ENCODE assay signal across 7 mouse cellular contexts in the genomic region with DNA sequence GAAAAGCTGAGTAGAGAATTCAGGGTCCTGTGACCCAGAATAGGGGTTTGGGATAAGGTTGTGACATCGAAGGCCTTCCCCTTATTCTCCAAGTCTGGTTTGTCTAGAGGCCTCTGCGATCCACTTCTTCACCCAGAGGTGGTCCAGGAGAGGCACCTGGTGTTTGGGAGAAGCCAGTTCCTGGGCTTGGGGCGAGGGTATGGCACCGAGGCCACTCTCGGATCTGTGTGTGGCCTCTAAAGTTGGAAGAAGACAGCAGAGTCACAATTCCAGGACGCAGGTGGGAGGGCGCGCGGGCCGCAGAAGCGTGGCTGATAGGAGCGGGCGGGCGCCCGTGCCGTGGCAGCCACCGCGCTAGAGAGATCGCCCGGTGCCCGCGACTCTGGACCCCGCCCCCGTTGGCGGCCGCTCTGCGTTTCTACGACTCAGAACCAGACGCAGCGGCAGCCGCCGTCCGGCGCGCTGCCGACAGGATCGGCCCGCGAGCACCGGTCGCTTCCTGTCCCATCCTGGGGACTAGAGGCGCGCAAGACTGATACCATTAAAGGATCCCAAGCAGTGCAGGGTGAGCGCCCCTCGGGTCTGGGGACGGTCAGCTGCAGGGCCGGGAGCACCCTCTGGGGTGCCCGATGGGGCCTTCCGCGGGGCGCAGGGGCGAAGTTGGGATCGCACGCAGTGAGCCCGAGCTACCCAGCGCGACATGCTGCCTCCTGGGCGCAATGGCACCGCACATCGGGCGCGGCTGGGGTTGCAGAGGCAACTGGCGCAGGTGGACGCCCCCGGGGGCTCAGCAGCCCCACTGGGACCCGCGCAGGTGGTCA. TPM values are rescaled to one million over a fixed set of nuclear protein-coding genes. Genes with fewer than 3 reads are reported as not detected.
A peak's percentile ranks its signal among the peaks of the same experiment; 100 is the strongest.
DNase-seq lines count a peak whose midpoint lies in the region; ATAC-seq and TF ChIP-seq lines count a peak whose summit lies in the region.

A gene (plus strand): TSS at position 402 of the 821 bp plus-strand sequence.

- H3K4me2 ChIP-seq in embryonic facial prominence, embryonic 15.5 days (replicated peaks), result peak within 1 kb of the TSS; percentile 83
- H3K4me2 ChIP-seq in intestine, postnatal 0 days (replicated peaks; ENCODE audit: low read depth), result peak within 1 kb of the TSS; percentile 27; the same call in 1 of the 2 replicates

- peak within 1 kb of the TSS; percentile 21; the same call in 1 of the 2 replicates for H3K9ac ChIP-seq in embryonic facial prominence, embryonic 15.5 days
- H3K9ac ChIP-seq in intestine, postnatal 0 days (ENCODE audit: low read depth, low read length), result no peak within 1 kb of the TSS

- no peak for TF ChIP-seq CTCF in intestine, postnatal 0 days (IDR thresholded peaks at IDR 0.05; ENCODE audit: low read depth)

- ATAC-seq in embryonic facial prominence, embryonic 15.5 days (ENCODE audit: insufficient number of reproducible peaks, low FRiP score, low TSS enrichment, low read depth), result 0 out of 2 replicates have a peak, but pooled peaks have one; percentile 29
- ATAC-seq in intestine, postnatal 0 days, result no peak

- H3K36me3 ChIP-seq in embryonic facial prominence, embryonic 15.5 days, result no peaks in the 10 kb centered on the region
- no peaks in the 10 kb centered on the region for H3K36me3 ChIP-seq in intestine, postnatal 0 days (ENCODE audit: control insufficient read depth, insufficient read depth)

- H3K27ac ChIP-seq in embryonic facial prominence, embryonic 15.5 days (replicated peaks), result no peak within 1 kb of the TSS
- H3K27ac ChIP-seq in intestine, postnatal 0 days (ENCODE audit: low read depth, low read length), result no peak within 1 kb of the TSS

- intact Hi-C loops in left cerebral cortex, postnatal 4 days (cut with DNase I), result no loop called here
- intact Hi-C loops in left cerebral cortex, postnatal 14 days (cut with DNase I), result no loop called here

- H3K9me3 ChIP-seq in embryonic facial prominence, embryonic 15.5 days (replicated peaks), result no peaks in the 10 kb centered on the region
- H3K9me3 ChIP-seq in intestine, postnatal 0 days (ENCODE audit: control insufficient read depth), result no peaks in the 10 kb centered on the region

- H3K4me3 ChIP-seq in embryonic facial prominence, embryonic 15.5 days (replicated peaks), result peak within 1 kb of the TSS; percentile 41
- peak within 1 kb of the TSS; percentile 7; the same call in 1 of the 2 replicates for H3K4me3 ChIP-seq in intestine, postnatal 0 days (ENCODE audit: low read depth, low read length)

- H3K27me3 ChIP-seq in embryonic facial prominence, embryonic 15.5 days, result peaks cover 47% of the 10 kb centered on the region
- peaks cover 32% of the 10 kb centered on the region for H3K27me3 ChIP-seq in intestine, postnatal 0 days (replicated peaks; ENCODE audit: control insufficient read depth, insufficient read depth, low read length)

- peak; percentile 16 for DNase-seq in left cerebral cortex, postnatal 4 days
- DNase-seq in left cerebral cortex, postnatal 14 days (ENCODE audit: low spot score in 2 of 2), result no peak
- DNase-seq in retina, postnatal 1 day, result peak; percentile 41
- DNase-seq in left cerebral cortex, adult 11 months (ENCODE audit: low spot score), result no peak
- DNase-seq in right cerebral cortex, postnatal 10 days (ENCODE audit: low spot score in 2 of 2), result no peak

- WGBS in embryonic facial prominence, embryonic 15.5 days, result 2% methylated on average over 61 of the region's 67 CpGs
- WGBS in intestine, postnatal 0 days, result 2% methylated on average over 61 of the region's 67 CpGs

- H3K4me1 ChIP-seq in embryonic facial prominence, embryonic 15.5 days, result peaks cover 9% of the 10 kb centered on the region
- no peaks in the 10 kb centered on the region for H3K4me1 ChIP-seq in intestine, postnatal 0 days (replicated peaks; ENCODE audit: control insufficient read depth, insufficient read depth, low read length)

RNA-seq across cellular contexts. Expression of the gene that starts here (rescaled TPM):
- total RNA-seq in left cerebral cortex, postnatal 4 days (2021), result 1 to 10 TPM; 1.3 to 1.4 TPM
- 1 to 10 TPM; 1.8 to 2.6 TPM for total RNA-seq in left cerebral cortex, postnatal 14 days (2021)
- 0.11 TPM in 1 of 2 replicates, not detected in the other for polyA plus RNA-seq in embryonic facial prominence, embryonic 15.5 days (2015; fragmentation: Nextera tagmentation; extraction: Ambion mirVana)
- polyA plus RNA-seq in intestine, postnatal 0 days (2015; fragmentation: Nextera tagmentation; extraction: Ambion mirVana), result not detected in 2 replicates

Comparison
In these comparisons a context has a peak if more than half of its experiments do, and no peak if none do; other contexts are left out.
1. DNase-seq: peak in left cerebral cortex, postnatal 4 days (single experiment) and retina, postnatal 1 day (single experiment); none in left cerebral cortex, postnatal 14 days (0 of 2), left cerebral cortex, adult 11 months (single experiment) and right cerebral cortex, postnatal 10 days (0 of 2).
2. Peak in ATAC-seq, H3K4me3 ChIP-seq, H3K9ac ChIP-seq and H3K4me2 ChIP-seq in embryonic facial prominence, embryonic 15.5 days; RNA of the gene not detected or under 1 TPM.